Mouse (Mus musculus) G1E (cell line): ENCODE measurements around the gene Lsm14a.

Experiments used
- CTCF ChIP-seq: IDR thresholded peaks from 2 replicates; pipeline ENCODE4 v1.5.1; 2012; ENCODE audit warnings: low read depth, low read length, inconsistent platforms, mixed read lengths
- GATA1 ChIP-seq: IDR thresholded peaks from 2 replicates; pipeline ENCODE4 v1.6.1; 2012; ENCODE audit warnings: borderline replicate concordance, low read length, inconsistent platforms, mixed read lengths
- GATA2 ChIP-seq: IDR thresholded peaks from 2 replicates; pipeline ENCODE4 v1.6.1; 2012; ENCODE audit warnings: low read depth, low read length, inconsistent platforms, borderline replicate concordance
- POLR2AphosphoS5 ChIP-seq: IDR thresholded peaks from 2 replicates; pipeline ENCODE4 v1.6.1; 2012; ENCODE audit warnings: low read depth, low read length, inconsistent platforms; ENCODE audit not compliant: insufficient replicate concordance
- TAL1 ChIP-seq: conservative IDR thresholded peaks from 2 replicates; pipeline ENCODE4 v1.6.1; 2012; ENCODE audit warnings: low read depth, low read length, inconsistent platforms, mixed read lengths

DNA sequence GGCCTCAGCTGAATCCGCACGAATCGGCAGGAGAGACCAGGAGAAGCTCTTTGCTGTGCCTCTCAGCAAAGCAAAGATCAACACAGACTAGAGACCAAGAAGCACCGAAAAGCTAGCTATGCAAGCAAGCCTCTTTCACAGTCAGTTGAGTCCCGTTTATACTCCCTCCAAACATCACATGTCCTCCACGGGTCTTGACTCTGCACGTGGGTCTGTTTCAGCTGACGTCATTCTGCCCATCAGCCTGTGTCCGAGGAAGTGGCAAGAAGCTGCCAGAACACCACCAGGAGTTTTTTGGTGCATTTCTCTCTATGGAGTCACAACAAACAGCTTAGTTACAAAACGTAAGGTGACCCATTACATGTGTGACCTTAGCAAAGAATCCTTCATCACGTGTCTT, 10.8 kb upstream of the Lsm14a start:
- TF ChIP-seq CTCF (no peak), POLR2AphosphoS5 (no peak), GATA1 (no peak), TAL1 (no peak), GATA2 (no peak)
